In genomic region chr2:70262565-70263082, GRCm38 (mm10) we compare ENCODE assay signal across 9 mouse cellular contexts.
DNase-seq lines count a peak whose midpoint lies in the region; ATAC-seq and TF ChIP-seq lines count a peak whose summit lies in the region.
"Had no signal": no experiment of that assay in that cellular context is flagged by ENCODE, and none has a peak within 500 bp of the region (broad histone marks: within the 10 kb centered on the region; RNA-seq: fewer than 3 reads in every experiment).

No protein-coding gene starts in this region.

- H3K9me3 ChIP-seq in intestine, embryonic 14.5 days (ENCODE audit: control insufficient read depth, low read length), result no peaks in the 10 kb centered on the region
- H3K9me3 ChIP-seq in intestine, postnatal 0 days (ENCODE audit: control insufficient read depth), result no peaks in the 10 kb centered on the region
- H3K9me3 ChIP-seq in midbrain, embryonic 16.5 days (replicated peaks; ENCODE audit: control insufficient read depth, low read length, poor library complexity, severe bottlenecking), result no peaks in the 10 kb centered on the region
- H3K9me3 ChIP-seq: midbrain, embryonic 12.5 days had no signal

- TF ChIP-seq POLR2A in brain, embryonic 14.5 days (IDR thresholded peaks at IDR 0.05; ENCODE audit: borderline replicate concordance, extremely low read depth, insufficient read depth, insufficient read length, poor library complexity, severe bottlenecking), result no peak

- TF ChIP-seq CTCF in intestine, postnatal 0 days (IDR thresholded peaks at IDR 0.05; ENCODE audit: low read depth), result no peak
- no peak for TF ChIP-seq CTCF in brain, embryonic 14.5 days (IDR thresholded peaks at IDR 0.05; ENCODE audit: borderline replicate concordance, extremely low read depth, insufficient read depth, insufficient read length)

- no peaks in the 10 kb centered on the region for H3K27me3 ChIP-seq in intestine, embryonic 14.5 days (replicated peaks; ENCODE audit: control insufficient read depth, insufficient read depth, low read length)
- no peaks in the 10 kb centered on the region for H3K27me3 ChIP-seq in intestine, postnatal 0 days (replicated peaks; ENCODE audit: control insufficient read depth, insufficient read depth, low read length)
- H3K27me3 ChIP-seq in midbrain, embryonic 16.5 days (ENCODE audit: control insufficient read depth, insufficient read depth, low read depth, low read length), result no peaks in the 10 kb centered on the region
- H3K27me3 ChIP-seq: midbrain, embryonic 12.5 days had no signal

- no peak overlapping the region for H3K27ac ChIP-seq in intestine, embryonic 14.5 days (ENCODE audit: low read depth)
- no peak overlapping the region for H3K27ac ChIP-seq in intestine, postnatal 0 days (ENCODE audit: low read depth, low read length)
- H3K27ac ChIP-seq in midbrain, embryonic 16.5 days (ENCODE audit: low read length), result peak overlapping the region; percentile 43
- H3K27ac ChIP-seq: midbrain, embryonic 12.5 days had no signal

- peaks cover 7% of the 10 kb centered on the region for H3K4me1 ChIP-seq in intestine, embryonic 14.5 days (replicated peaks; ENCODE audit: control insufficient read depth, insufficient read depth, low read length)
- H3K4me1 ChIP-seq in intestine, postnatal 0 days (replicated peaks; ENCODE audit: control insufficient read depth, insufficient read depth, low read length), result no peaks in the 10 kb centered on the region
- H3K4me1 ChIP-seq in midbrain, embryonic 16.5 days (ENCODE audit: control insufficient read depth, insufficient read depth, low read length), result peaks cover 28% of the 10 kb centered on the region

- no peak overlapping the region for H3K4me3 ChIP-seq in intestine, embryonic 14.5 days (ENCODE audit: low read depth, low read length)
- no peak overlapping the region for H3K4me3 ChIP-seq in intestine, postnatal 0 days (ENCODE audit: low read depth, low read length)
- no peak overlapping the region for H3K4me3 ChIP-seq in midbrain, embryonic 16.5 days (ENCODE audit: low read depth, low read length)
- H3K4me3 ChIP-seq: midbrain, embryonic 12.5 days had no signal

- H3K9ac ChIP-seq in intestine, embryonic 14.5 days (ENCODE audit: low read length), result 0 out of 2 replicates have a peak overlapping the region, but pooled peaks have one; percentile 3
- H3K9ac ChIP-seq in intestine, postnatal 0 days (ENCODE audit: low read depth, low read length), result no peak overlapping the region
- no peak overlapping the region for H3K9ac ChIP-seq in midbrain, embryonic 16.5 days (ENCODE audit: low read depth, low read length)
- H3K9ac ChIP-seq: midbrain, embryonic 12.5 days had no signal

- no peak for ATAC-seq in intestine, embryonic 14.5 days (replicated peaks; ENCODE audit: low FRiP score, low TSS enrichment, low read depth)
- no peak for ATAC-seq in intestine, postnatal 0 days
- peak; percentile 57 for ATAC-seq in midbrain, embryonic 16.5 days
- ATAC-seq in megakaryocyte progenitor cell, adult 5-6 weeks (replicated peaks; ENCODE audit: poor library complexity), result no peak

- peak; percentile 54 for DNase-seq in intestine, embryonic 14.5 days (ENCODE audit: low spot score)
- peak; percentile 57 for DNase-seq in brain, embryonic 14.5 days (ENCODE audit: low read depth)
- DNase-seq in frontal cortex, postnatal 25 days (ENCODE audit: low spot score in 2 of 2), result peak; percentile 5 to 7
- no peak for DNase-seq in adrenal gland, postnatal 10 days
- no peak for DNase-seq in thymus, postnatal 10 days (ENCODE audit: low spot score in 2 of 2)

- WGBS in intestine, embryonic 14.5 days, result 24% methylated on average over 9 of the region's 9 CpGs
- WGBS in intestine, postnatal 0 days, result 43% methylated on average over 9 of the region's 9 CpGs
- 41% methylated on average over 9 of the region's 9 CpGs for WGBS in midbrain, embryonic 16.5 days

- H3K36me3 ChIP-seq in intestine, embryonic 14.5 days (ENCODE audit: control insufficient read depth, insufficient read depth, low read length), result no peaks in the 10 kb centered on the region
- H3K36me3 ChIP-seq in intestine, postnatal 0 days (ENCODE audit: control insufficient read depth, insufficient read depth), result no peaks in the 10 kb centered on the region
- H3K36me3 ChIP-seq in midbrain, embryonic 16.5 days (ENCODE audit: control insufficient read depth, insufficient read depth, low read length), result no peaks in the 10 kb centered on the region
- H3K36me3 ChIP-seq: midbrain, embryonic 12.5 days had no signal

- no peak overlapping the region for H3K4me2 ChIP-seq in intestine, embryonic 14.5 days (ENCODE audit: low read length)
- no peak overlapping the region for H3K4me2 ChIP-seq in intestine, postnatal 0 days (replicated peaks; ENCODE audit: low read depth)
- H3K4me2 ChIP-seq in midbrain, embryonic 16.5 days (ENCODE audit: low read length), result no peak overlapping the region
- H3K4me2 ChIP-seq: midbrain, embryonic 12.5 days had no signal

Comparison
In these comparisons a context has a peak if more than half of its experiments do, and no peak if none do; other contexts are left out.
1. DNase-seq: peak in intestine, embryonic 14.5 days (single experiment), brain, embryonic 14.5 days (single experiment) and frontal cortex, postnatal 25 days (2 of 2); none in adrenal gland, postnatal 10 days (single experiment) and thymus, postnatal 10 days (0 of 2).